Mouse (Mus musculus): ENCODE measurements at regions not wholly inside any gene's neighbourhood (a gene's known extent, or its start where the extent isn't known, plus 50 kb on each side); places are given as distances from the start of the nearest gene placed in this dataset.

- TF ChIP-seq CTCF (IDR thresholded peaks at IDR 0.05; ENCODE audit: borderline replicate concordance, extremely low read depth, insufficient read depth, insufficient read length) (no peak), POLR2A (IDR thresholded peaks at IDR 0.05; ENCODE audit: borderline replicate concordance, extremely low read depth, insufficient read depth, insufficient read length, poor library complexity, severe bottlenecking) (no peak)
Observed at GRCm38 (mm10) chr12:71574685-71575084, 256.2 kb upstream of the Daam1 start.

Data from brain, embryonic 14.5 days (tissue).